Mouse (Mus musculus) CH12.LX (cell line): ENCODE measurements around the gene Pde8b.

Experiments
- CTCF ChIP-seq, 2 experiments: IDR thresholded peaks in 1 of 2; conservative IDR thresholded peaks in 1 of 2; 2 replicates each; pipeline ENCODE4 v1.5.1; 2011 to 2012; ENCODE audit warnings: low read depth in 2 of 2, low read length in 2 of 2, improper control_type of control experiment in 1 of 2, inconsistent platforms in 1 of 2, mild to moderate bottlenecking in 1 of 2, moderate library complexity in 1 of 2
- MAX ChIP-seq: IDR thresholded peaks from 2 replicates; pipeline ENCODE4 v1.6.1; 2011; ENCODE audit warnings: low read length, improper control_type of control experiment

- TF ChIP-seq MAX (no peak), CTCF (conservative IDR thresholded peaks at IDR 0.05 in 1 of 2, IDR thresholded peaks at IDR 0.05 in 1 of 2; ENCODE audit: low read depth in 2 of 2, low read length in 2 of 2) (no peak)
Observed at GRCm38 (mm10) chr13:95125546-95126215, 124.5 kb downstream of the Pde8b start.
